Mouse (Mus musculus): Measurements from ENCODE around the gene Kars.

Kars gene

DNA sequence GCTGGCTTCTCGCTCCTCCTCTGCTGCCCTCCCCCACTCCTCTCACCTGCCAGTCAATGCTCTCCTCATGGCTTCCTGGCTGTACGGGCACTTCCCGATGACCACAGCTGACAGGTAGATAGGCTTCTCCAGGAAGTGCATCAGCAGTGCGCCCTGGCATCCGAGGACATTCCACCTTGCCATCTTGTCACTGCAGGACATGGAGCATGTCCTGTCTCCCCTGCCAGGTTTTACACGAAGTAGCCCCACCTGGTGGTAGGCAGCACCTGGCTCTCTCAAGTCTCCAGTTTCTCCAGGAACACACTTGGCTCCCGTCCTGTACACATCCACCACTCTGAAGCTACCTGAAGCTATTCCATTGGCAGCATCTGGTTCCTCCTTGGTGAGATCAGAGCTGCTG lies 29.0 kb downstream of the Kars start:
- no peak for DNase-seq (ENCODE audit: low spot score)

- DNase-seq (ENCODE audit: low spot score), result no peak
Observed at GRCm38 (mm10) chr8:111978147-111978546, 33.0 kb downstream of the Kars start.

DNA sequence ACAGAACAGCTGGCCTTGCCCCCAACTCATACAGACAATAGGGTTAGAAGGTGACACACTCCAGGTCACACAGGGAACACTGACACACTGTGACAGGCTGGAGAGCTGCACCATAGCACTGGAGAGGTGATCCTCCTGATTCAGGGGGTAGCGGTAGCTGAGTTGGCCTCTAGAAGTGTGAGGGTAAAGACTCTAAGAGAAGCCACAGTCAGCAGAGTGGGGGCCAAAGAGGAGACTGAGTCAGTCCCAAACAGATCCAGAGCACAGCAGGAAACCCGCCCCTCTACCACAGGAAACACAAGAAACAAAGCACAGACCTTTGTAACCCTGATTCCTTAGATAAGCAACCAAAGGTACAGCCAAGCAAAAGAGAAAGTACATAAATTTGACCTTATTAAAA lies 34.8 kb downstream of the Kars start:
- no peak for DNase-seq (ENCODE audit: low spot score)

DNA sequence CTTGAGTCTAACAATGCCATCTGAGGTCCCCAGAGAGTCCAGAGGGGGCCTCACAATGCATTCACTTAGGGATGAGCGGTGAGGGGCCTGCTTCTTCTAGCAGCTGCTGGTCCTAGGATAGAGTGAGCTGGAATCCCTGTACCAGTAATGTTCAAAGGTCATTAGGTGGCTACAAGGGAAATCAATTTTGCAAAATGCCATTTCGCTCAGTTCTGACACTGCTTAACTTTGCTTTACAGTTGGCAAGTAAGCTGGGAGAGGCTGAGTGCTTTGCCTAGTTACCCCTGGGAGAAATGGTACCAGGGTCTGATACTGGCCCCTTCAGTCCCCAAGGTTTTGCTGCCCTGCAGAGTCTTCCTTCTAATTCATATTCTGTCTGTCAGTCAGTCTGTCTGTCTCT lies 35.4 kb downstream of the Kars start:
- no peak for DNase-seq (ENCODE audit: low spot score)

GRCm38 (mm10) chr8:111974138-111974537 lies 37.0 kb downstream of the Kars start:
- DNase-seq (ENCODE audit: low spot score), result no peak

- DNase-seq (ENCODE audit: low spot score), result no peak
Observed at GRCm38 (mm10) chr8:111968991-111969390, 42.1 kb downstream of the Kars start.

DNA sequence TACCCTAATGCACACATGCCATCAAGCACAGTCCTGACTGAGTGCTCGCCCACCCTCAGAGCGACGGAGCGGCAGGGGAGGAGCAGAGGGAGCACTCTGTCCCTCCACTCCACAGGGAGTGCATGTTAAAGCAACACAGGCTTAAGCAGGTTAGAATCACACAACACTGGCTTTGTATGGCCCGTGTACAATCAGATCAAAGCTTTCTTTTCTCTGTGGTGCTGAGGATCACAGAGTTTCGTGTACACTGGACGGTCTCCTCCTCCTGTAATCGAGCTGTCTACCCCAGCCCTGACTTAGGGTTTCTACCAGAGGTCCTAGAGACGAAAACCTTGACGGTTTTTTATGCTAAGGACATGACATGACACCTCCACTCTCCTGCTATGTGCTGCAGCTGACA lies 42.6 kb downstream of the Kars start:
- no peak for DNase-seq (ENCODE audit: low spot score)

DNA sequence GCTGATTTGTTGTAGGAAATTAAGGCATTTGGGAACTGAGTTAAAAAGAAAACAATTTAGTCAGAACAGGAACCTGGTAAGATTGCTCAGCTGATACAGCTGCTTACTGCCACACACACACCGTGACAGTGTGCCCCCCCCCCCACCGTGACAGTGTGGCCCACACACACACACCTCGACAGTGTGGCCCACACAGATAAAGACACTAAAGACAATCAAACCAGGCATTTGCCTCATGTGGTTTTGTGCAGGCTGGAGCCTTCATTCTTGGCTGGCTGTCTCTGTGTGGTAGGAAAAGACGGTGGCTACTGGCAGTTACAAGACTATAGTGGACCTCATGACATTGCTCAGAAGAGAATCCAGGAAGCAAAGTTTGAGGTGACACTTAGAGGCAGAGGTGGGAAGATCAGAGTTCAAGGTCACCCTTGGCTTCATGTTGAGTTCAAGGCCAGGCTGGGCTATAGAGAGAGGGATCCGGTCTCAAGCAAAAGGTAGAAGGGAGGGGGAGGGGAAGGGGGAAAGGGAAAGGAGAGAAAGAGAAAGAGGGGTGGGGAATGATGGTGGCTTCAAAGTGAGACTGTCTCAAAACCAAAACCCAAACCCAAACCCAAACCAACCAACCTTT lies 43.8 kb downstream of the Kars start:
- DNase-seq (ENCODE audit: low spot score), result no peak

GRCm38 (mm10) chr8:111964849-111965561 lies 46.1 kb downstream of the Kars start:
- DNase-seq (ENCODE audit: low spot score), result no peak

DNA sequence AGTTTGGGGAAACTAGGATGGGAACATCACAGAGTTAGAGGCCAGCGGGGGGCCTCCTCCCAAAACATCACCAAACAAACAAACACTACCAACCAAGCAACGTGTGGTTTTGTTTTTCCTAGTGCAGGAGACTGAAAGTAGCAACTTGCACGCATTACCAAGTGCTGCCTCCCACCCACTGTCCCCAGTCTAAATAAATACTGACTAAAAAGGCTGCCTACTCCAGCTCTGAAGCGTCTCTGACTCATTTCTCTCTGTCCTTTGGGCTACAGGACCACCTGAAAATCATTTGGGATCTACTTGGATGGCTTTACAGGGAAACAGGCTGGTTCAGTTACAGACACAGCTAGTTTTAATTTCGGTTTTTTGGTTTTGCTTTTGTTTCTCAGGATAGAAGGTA lies 46.8 kb downstream of the Kars start:
- DNase-seq (ENCODE audit: low spot score), result no peak

GRCm38 (mm10) chr8:111963546-111963945 lies 47.6 kb downstream of the Kars start:
- no peak for DNase-seq (ENCODE audit: low spot score)

GRCm38 (mm10) chr8:111963091-111963490 lies 48.0 kb downstream of the Kars start:
- DNase-seq (ENCODE audit: low spot score), result no peak

GRCm38 (mm10) chr8:111962589-111962988 lies 48.5 kb downstream of the Kars start:
- DNase-seq (ENCODE audit: low spot score), result no peak

DNA sequence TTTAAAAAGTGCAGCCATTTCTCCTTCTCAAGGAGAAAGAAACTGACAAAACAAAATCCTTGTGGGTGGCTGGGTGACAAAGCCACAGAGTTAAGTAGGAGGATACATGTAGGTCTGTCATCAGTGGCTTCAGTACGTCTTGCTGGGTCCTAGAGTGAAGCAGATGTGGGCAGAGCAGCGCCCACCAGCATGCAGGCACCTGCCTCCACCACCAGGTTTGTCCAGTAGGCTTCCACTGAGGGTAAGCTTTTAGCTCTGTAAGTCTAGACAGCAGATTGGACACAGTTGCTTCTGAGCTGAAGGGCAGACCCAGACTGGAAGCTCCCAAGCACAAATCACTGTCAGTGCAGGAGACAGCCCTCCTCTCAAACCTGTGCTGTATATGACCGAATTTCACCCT lies 49.8 kb downstream of the Kars start:
- no peak for DNase-seq (ENCODE audit: low spot score)

- DNase-seq (ENCODE audit: low spot score), result no peak
Observed at GRCm38 (mm10) chr8:111960591-111961321, 50.4 kb downstream of the Kars start.

- DNase-seq (ENCODE audit: low spot score), result no peak
Observed at GRCm38 (mm10) chr8:111957231-111957630, 53.9 kb downstream of the Kars start.

GRCm38 (mm10) chr8:111955879-111956278 lies 55.2 kb downstream of the Kars start:
- DNase-seq (ENCODE audit: low spot score), result no peak

GRCm38 (mm10) chr8:111954844-111955594 lies 56.1 kb downstream of the Kars start:
- DNase-seq (ENCODE audit: low spot score), result no peak

- no peak for DNase-seq (ENCODE audit: low spot score)
Observed at GRCm38 (mm10) chr8:111951936-111952335, 59.2 kb downstream of the Kars start.

DNA sequence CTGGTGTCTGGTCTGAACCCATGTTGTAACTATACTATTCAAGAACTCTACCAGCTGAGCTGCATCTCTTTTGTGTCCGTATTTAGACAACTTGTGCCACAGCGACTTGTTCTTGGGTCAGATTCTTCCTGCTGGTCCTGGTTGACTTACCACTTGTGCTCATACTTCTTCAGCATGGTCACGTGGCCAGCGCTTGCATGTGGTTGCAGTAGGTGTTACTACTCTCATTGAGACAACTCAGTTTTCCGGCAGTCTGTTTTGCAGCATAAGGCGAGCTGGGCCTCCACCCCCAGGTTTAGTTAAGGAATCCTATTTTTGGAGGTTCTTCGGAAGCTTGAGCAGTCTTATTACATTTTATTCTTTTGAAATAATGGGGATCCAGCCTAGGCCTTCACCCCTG lies 59.8 kb downstream of the Kars start:
- DNase-seq (ENCODE audit: low spot score), result no peak

DNA sequence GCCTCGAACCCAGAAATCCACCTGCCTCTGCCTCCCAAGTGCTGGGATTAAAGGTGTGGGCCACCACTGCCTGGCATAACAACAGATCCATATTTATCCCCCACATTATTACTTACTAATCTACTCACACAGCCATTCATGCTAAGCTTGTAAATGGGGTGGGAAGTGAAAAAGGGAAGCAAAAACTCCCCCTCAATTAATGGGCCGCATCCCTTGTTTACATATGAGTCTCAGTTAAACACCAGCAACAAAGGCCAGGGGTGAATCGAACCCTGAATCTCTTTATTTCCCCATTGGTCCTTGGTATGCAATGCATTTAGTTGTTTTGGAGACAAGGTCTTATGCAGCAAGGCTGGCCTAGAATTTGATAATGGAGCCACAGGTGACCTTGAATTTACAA lies 60.3 kb downstream of the Kars start:
- no peak for DNase-seq (ENCODE audit: low spot score)

- DNase-seq (ENCODE audit: low spot score), result no peak
Observed at GRCm38 (mm10) chr8:111947954-111948353, 63.2 kb downstream of the Kars start.

GRCm38 (mm10) chr8:111947144-111947543 lies 64.0 kb downstream of the Kars start:
- DNase-seq (ENCODE audit: low spot score), result no peak

All from ovary, postnatal 36 days (tissue).